In the genomic region with DNA sequence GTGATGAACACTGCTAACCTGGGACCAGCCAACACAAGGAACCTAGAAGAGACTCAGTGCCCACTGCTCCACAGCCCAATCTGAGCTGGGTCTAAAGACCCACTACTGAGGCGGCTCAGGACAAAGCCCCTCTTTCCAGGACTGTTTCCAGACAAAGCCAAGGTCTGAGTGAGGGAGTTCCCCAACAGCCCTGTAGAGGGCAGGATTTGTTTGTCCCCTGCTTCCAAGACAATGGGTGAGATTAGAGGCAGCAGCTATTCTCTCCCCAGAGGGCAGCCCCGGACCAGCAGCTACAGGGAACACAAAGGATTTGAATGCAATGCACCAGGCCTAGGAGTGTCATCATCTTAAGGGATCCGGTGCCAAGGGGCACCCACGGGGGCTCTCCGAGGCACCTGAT, we compare ENCODE assay signal across 8 mouse cellular contexts. TPM values are rescaled to one million over a fixed set of nuclear protein-coding genes. Genes with fewer than 3 reads are reported as not detected.
DNase-seq lines count a peak whose midpoint lies in the region; ATAC-seq and TF ChIP-seq lines count a peak whose summit lies in the region.

No protein-coding gene starts in this region.

- H3K27ac ChIP-seq in bone marrow macrophage, adult 2 months (ENCODE audit: insufficient read depth, low read depth, low read length), result peak overlapping the region; percentile 76
- H3K27ac ChIP-seq in forebrain, embryonic 12.5 days, result 0 out of 2 replicates have a peak overlapping the region, but pooled peaks have one; percentile 9
- H3K27ac ChIP-seq in hindbrain, embryonic 12.5 days, result peak overlapping the region; percentile 5; the same call in 1 of the 2 replicates

- DNase-seq in ovary, postnatal 14 days (ENCODE audit: low spot score), result peak; percentile 52
- no peak for DNase-seq in ovary, postnatal 10 days (ENCODE audit: low spot score)
- DNase-seq in left cerebral cortex, postnatal 25 days (ENCODE audit: low spot score in 2 of 2), result peak; percentile 29 to 36
- peak; percentile 73 for DNase-seq in mesoderm, embryonic 11.5 days (ENCODE audit: low read depth, low spot score)
- DNase-seq in thymus, postnatal 4 days, result peak; percentile 59

- ATAC-seq in forebrain, embryonic 12.5 days (ENCODE audit: low FRiP score), result peak; percentile 71
- ATAC-seq in hindbrain, embryonic 12.5 days (ENCODE audit: low FRiP score), result peak; percentile 66

- no peak overlapping the region for H3K4me2 ChIP-seq in forebrain, embryonic 12.5 days
- H3K4me2 ChIP-seq in hindbrain, embryonic 12.5 days (replicated peaks), result no peak overlapping the region

- no peaks in the 10 kb centered on the region for H3K27me3 ChIP-seq in forebrain, embryonic 12.5 days
- H3K27me3 ChIP-seq in hindbrain, embryonic 12.5 days, result no peaks in the 10 kb centered on the region

- H3K4me1 ChIP-seq in bone marrow macrophage, adult 2 months (ENCODE audit: control insufficient read depth, insufficient read depth, low read length), result peaks cover 36% of the 10 kb centered on the region
- H3K4me1 ChIP-seq in forebrain, embryonic 12.5 days, result peaks cover 22% of the 10 kb centered on the region
- peaks cover 27% of the 10 kb centered on the region for H3K4me1 ChIP-seq in hindbrain, embryonic 12.5 days

- no peaks in the 10 kb centered on the region for H3K9me3 ChIP-seq in forebrain, embryonic 12.5 days
- H3K9me3 ChIP-seq in hindbrain, embryonic 12.5 days (replicated peaks), result no peaks in the 10 kb centered on the region

- H3K9ac ChIP-seq in forebrain, embryonic 12.5 days, result no peak overlapping the region
- 0 out of 2 replicates have a peak overlapping the region, but pooled peaks have one; percentile 18 for H3K9ac ChIP-seq in hindbrain, embryonic 12.5 days

- peak overlapping the region; percentile 30; the same call in 1 of the 2 replicates for H3K4me3 ChIP-seq in bone marrow macrophage, adult 2 months (ENCODE audit: insufficient read depth, low read length)
- no peak overlapping the region for H3K4me3 ChIP-seq in forebrain, embryonic 12.5 days (replicated peaks)
- H3K4me3 ChIP-seq in hindbrain, embryonic 12.5 days, result no peak overlapping the region

- peaks cover 21% of the 10 kb centered on the region for H3K36me3 ChIP-seq in forebrain, embryonic 12.5 days (replicated peaks)
- H3K36me3 ChIP-seq in hindbrain, embryonic 12.5 days, result peaks cover 22% of the 10 kb centered on the region

- WGBS in forebrain, embryonic 12.5 days, result 22% methylated on average over 5 of the region's 5 CpGs
- 28% methylated on average over 5 of the region's 5 CpGs for WGBS in hindbrain, embryonic 12.5 days

- intact Hi-C loops in left cerebral cortex, postnatal 25 days (cut with DNase I), result loop anchor here (5.0 kb wide), 1 partner anchor 109 kb away; a partner anchor contains a TSS

- TF ChIP-seq CTCF in bone marrow macrophage, adult 2 months (IDR thresholded peaks at IDR 0.05; ENCODE audit: low read depth, low read length), result peak; percentile 85

- TF ChIP-seq POLR2A in bone marrow macrophage, adult 2 months (IDR thresholded peaks at IDR 0.05; ENCODE audit: borderline replicate concordance, low read depth, low read length), result no peak

RNA-seq across cellular contexts. Expression of a gene that starts 15.8 kb away (rescaled TPM):
- polyA plus RNA-seq in bone marrow macrophage, adult 2 months (2012; ENCODE audit: insufficient read depth, insufficient read length, missing spikeins), result 5.6 and 6.9 TPM in 2 replicates
- polyA plus RNA-seq in forebrain, embryonic 12.5 days (2016; fragmentation: Nextera tagmentation; extraction: Ambion mirVana), result 20.9 and 23.3 TPM in 2 replicates
- 21.8 and 22.3 TPM in 2 replicates for polyA plus RNA-seq in hindbrain, embryonic 12.5 days (2016; fragmentation: Nextera tagmentation; extraction: Ambion mirVana)
- total RNA-seq in left cerebral cortex, postnatal 25 days (2021), result 10 to 100 TPM; 34.2 to 41.7 TPM

Comparison
In these comparisons a context has a peak if more than half of its experiments do, and no peak if none do; other contexts are left out.
1. H3K27ac ChIP-seq: peak in every context shown above with its lines; median percentile 76 in bone marrow macrophage, adult 2 months; 9 in forebrain, embryonic 12.5 days; 5 in hindbrain, embryonic 12.5 days.